Mouse (Mus musculus): ENCODE measurements at regions not wholly inside any gene's neighbourhood (a gene's known extent, or its start where the extent isn't known, plus 50 kb on each side); places are given as distances from the start of the nearest gene placed in this dataset.

- TF ChIP-seq POLR2A (IDR thresholded peaks at IDR 0.05; ENCODE audit: insufficient read depth, low read depth, low read length) = no peak
- TF ChIP-seq CTCF (IDR thresholded peaks at IDR 0.05; ENCODE audit: insufficient read depth, low read depth, low read length) = no peak
Observed at GRCm38 (mm10) chr15:67336294-67337039, 835.8 kb upstream of the Lrrc6 start.
